Mouse (Mus musculus) heart, embryonic 12.5 days (tissue): Measurements from ENCODE around the gene Mafg. TPM values are rescaled to one million over a fixed set of nuclear protein-coding genes. Genes with fewer than 3 reads are reported as not detected.

Experiments used
- ATAC-seq: fragments of 200-750 bp; cut with Nextera tagmentation; 2 replicates; pipeline ENCODE4 v1.8.0; 2017; ENCODE audit warnings: moderate TSS enrichment, moderate library complexity; ENCODE audit not compliant: insufficient number of reproducible peaks, low FRiP score
- H3K27ac ChIP-seq: fragments of 300-500 bp; sonication (generic); 2 replicates; pipeline ENCODE4 v1.5.1; 2016; ENCODE audit warnings: mild to moderate bottlenecking, moderate library complexity; ENCODE audit not compliant: poor library complexity, severe bottlenecking
- H3K27me3 ChIP-seq: fragments of 300-500 bp; sonication (generic); replicated peaks from 2 replicates; pipeline ENCODE4 v1.6.1; 2016; ENCODE audit warnings: mild to moderate bottlenecking, moderate library complexity
- H3K36me3 ChIP-seq: fragments of 300-500 bp; sonication (generic); 2 replicates; pipeline ENCODE4 v1.6.1; 2016; ENCODE audit warnings: mild to moderate bottlenecking, moderate library complexity
- H3K4me1 ChIP-seq: fragments of 300-500 bp; sonication (generic); replicated peaks from 2 replicates; pipeline ENCODE4 v1.6.1; 2016; ENCODE audit warnings: mild to moderate bottlenecking
- H3K4me2 ChIP-seq: fragments of 300-500 bp; sonication (generic); 2 replicates; pipeline ENCODE4 v1.6.1; 2016; ENCODE audit warnings: mild to moderate bottlenecking, moderate library complexity
- H3K4me3 ChIP-seq: fragments of 300-500 bp; sonication (generic); 2 replicates; pipeline ENCODE4 v1.5.1; 2016; ENCODE audit warnings: mild to moderate bottlenecking
- H3K9ac ChIP-seq: fragments of 300-500 bp; sonication (generic); 2 replicates; pipeline ENCODE4 v1.6.1; 2016; ENCODE audit warnings: mild to moderate bottlenecking, moderate library complexity
- H3K9me3 ChIP-seq: fragments of 300-500 bp; sonication (generic); replicated peaks from 2 replicates; pipeline ENCODE4 v1.6.1; 2016; ENCODE audit warnings: mild to moderate bottlenecking, moderate library complexity
- WGBS: fragments of 180-500 bp; shearing (Covaris S2); methylation state at CpG from one replicate; pipeline ENCODE4 v1.1.7; 2016; 5-methylcytosine and 5-hydroxymethylcytosine counted together
- polyA plus RNA-seq: library from polyadenylated mRNA; unstranded; fragments of >200 nt; fragmentation: Nextera tagmentation; extraction: Ambion mirVana; gene quantifications from 2 replicates; pipeline ENCODE4 v1.2.1, GENCODE M21; 2016

The Mafg gene
- polyA plus RNA-seq, 1 experiment from 2014 or later: 31.5 TPM

DNA sequence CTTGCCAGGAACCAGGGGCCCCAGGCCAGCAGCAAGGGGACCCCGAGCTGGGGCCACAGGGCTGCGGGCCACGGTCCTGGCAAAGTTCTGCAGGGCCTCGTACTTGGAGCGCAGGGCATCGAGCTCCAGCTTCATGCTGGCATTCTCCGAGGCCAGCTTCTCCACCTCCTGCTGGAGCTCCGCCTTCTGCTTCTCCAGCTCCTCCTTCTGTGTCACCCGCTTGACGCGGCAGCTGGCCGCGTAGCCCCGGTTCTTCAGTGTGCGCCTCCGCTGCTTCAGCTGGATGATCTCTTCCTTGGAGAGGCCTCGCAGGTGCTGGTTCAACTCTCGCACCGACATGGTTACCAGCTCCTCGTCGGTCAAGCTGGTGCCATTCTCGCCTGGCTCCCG lies 4.1 kb downstream of the Mafg start:
- H3K36me3 ChIP-seq: peaks cover 24% of the 10 kb centered on the region
- H3K27ac ChIP-seq: peak overlapping the region; percentile 91
- peak overlapping the region; percentile 86 for H3K4me2 ChIP-seq
- WGBS: 79% methylated on average over 23 of the region's 23 CpGs
- H3K9me3 ChIP-seq: no peaks in the 10 kb centered on the region
- peak overlapping the region; percentile 85; the same call in 1 of the 2 replicates for H3K9ac ChIP-seq
- ATAC-seq: no peak
- peaks cover 58% of the 10 kb centered on the region for H3K4me1 ChIP-seq
- no peaks in the 10 kb centered on the region for H3K27me3 ChIP-seq
- peak overlapping the region; percentile 86 for H3K4me3 ChIP-seq

DNA sequence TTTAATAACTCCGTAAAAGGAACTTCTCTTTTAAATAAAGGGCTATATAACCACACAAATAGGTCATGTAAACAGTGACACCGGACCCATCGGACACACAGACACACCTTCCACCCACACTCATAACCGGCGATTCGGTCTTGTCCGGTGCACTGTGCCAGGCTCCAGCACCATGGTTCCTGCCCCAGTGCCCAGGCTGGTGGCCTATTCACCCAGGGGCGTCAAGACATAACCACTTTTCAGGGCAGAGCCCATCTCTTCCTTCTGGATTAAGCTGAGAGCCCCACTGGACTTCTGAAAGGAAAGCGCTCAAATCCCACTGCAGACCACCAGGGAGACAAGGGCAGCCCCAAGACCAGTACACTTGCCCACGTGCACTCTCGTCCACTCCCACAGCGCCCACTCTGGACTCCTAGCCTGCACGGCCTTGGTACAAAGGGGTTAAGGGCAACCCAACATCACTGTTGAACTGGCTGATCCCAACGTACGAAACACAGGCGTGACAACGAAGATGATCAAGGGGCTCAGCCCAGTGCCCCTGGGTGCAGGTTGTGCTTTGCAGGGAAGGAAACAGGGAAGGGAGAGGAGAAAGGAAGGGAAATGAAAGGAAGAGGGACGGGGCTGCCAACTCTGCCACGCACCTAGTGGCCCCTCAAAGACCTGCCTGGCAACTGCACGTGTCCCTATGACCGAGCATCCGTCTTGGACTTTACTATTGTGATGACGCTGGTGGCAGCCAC lies 4.6 kb downstream of the Mafg start:
- Histone ChIP-seq H3K9ac (no peak overlapping the region; the same call in 1 of the 2 replicates), H3K27me3 (no peaks in the 10 kb centered on the region), H3K4me1 (peaks cover 58% of the 10 kb centered on the region), H3K4me2 (peak overlapping the region; percentile 86), H3K36me3 (peaks cover 24% of the 10 kb centered on the region), H3K9me3 (no peaks in the 10 kb centered on the region), H3K27ac (no peak overlapping the region), H3K4me3 (peak overlapping the region; percentile 86; the same call in 1 of the 2 replicates)
- ATAC-seq: no peak
- 94% methylated on average over 23 of the region's 23 CpGs for WGBS

DNA sequence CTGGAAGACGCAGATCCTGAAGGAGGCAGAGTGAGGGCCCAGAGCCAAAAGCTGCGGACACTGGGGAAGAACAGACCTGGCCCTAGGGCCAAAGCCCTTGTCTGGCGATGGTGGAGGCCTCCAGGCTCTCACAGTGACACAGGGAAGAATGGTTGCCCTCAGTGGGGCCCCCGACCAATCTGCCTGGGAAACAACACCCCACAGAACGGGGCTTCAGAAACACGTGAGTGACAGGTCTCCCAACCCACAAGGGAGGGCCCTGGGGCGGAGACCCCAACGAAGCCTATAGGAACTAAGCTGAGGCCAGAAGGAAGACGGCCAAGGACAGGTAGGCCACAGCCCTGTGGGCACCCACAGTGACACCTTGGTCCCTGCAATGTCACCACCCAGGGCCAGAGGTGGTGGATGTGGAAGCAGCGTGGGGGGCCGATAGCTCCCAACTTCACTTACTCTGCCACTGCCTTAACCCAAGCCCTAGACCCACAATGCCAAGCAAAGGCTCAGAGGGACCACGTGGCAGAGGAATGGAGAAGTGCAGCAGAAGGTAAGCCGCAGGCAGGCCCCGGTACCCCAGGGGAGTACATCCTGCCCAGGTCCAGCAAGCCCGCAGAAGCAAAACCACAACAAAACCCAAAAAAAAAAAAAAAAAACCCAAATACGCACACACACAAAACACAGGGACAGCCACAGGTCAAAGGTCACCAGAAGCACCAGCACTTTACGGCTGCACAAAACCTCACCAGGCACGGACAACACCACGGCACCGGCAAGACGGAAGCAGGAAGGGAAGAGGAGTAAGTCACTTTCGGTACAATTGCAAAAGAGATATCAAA lies 5.7 kb downstream of the Mafg start:
- Histone ChIP-seq H3K4me1 (peaks cover 59% of the 10 kb centered on the region), H3K4me3 (no peak overlapping the region), H3K9me3 (no peaks in the 10 kb centered on the region), H3K9ac (no peak overlapping the region; the same call in 1 of the 2 replicates), H3K27me3 (no peaks in the 10 kb centered on the region), H3K36me3 (peaks cover 27% of the 10 kb centered on the region), H3K27ac (no peak overlapping the region), H3K4me2 (no peak overlapping the region)
- WGBS: 87% methylated on average over 22 of the region's 22 CpGs
- ATAC-seq: no peak

DNA sequence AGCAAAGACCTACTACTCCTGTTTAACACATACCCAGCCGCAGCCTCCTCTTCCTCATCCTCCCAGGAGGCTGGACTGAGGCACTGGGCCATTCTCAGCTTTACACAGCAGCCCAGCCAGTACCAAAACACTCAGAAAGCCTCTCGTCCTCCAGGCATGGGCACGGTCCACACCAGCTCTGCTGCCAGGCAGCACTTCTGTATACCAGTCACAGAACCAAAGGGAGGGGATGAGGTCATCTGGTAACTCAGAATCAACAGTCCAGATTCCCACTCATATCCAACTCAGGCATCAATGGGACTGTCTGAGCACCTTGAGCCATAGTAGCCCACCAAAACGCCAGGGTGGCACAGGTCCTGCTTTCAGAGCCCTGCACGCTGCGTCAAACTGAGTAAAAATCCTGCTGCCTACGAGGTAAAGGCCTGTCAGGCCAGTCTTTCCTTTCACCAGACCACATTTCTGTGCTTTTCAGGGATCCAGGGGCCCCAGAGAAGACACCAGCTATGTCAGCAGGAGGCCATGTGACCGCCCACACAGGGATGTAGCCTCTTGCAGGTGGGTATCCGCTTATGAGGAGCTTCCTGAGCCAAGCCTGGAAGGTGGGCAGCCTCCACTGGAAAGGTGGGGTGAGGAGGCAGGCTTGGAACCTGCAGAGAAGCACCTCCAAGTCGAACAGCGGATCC lies 6.5 kb downstream of the Mafg start:
- Histone ChIP-seq H3K9ac (no peak overlapping the region), H3K4me2 (no peak overlapping the region), H3K36me3 (peaks cover 35% of the 10 kb centered on the region), H3K9me3 (no peaks in the 10 kb centered on the region), H3K4me1 (peaks cover 54% of the 10 kb centered on the region), H3K4me3 (no peak overlapping the region), H3K27me3 (no peaks in the 10 kb centered on the region), H3K27ac (no peak overlapping the region)
- WGBS: 88% methylated on average over 11 of the region's 11 CpGs
- ATAC-seq: no peak

DNA sequence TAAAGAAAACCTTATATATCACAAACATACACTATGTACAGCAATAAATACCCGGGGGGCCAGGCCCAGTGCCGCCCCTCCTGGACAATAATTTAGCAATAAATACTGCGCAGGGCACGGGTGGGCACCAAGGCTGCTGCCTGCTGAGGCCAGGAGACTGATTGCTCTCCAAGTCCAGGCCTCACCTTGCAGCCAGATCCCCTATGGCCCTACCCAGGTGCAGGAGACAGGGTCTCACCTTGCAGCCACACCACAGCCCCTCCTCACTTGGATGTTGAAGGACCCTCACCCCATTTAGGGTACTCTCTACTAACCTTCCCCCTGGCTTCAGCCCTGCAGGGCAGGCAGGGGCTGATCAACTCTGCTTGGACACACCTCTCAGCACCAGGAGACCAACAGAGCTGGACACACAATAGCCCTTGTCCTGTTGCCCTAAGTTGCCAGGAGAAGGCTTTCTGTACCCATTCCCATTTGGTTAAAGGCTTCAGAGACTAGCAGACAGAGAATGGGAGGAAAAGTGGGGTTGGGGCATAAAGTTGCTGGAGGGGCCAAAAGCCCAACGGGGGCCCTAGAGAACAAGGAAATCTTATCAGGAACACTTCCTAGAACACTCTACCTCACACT lies 8.1 kb downstream of the Mafg start, which contains the start of gene Sirt7:
Gene Sirt7 (minus strand): TSS at position 89 of the 624 bp plus-strand sequence.
- peak within 1 kb of the TSS; percentile 91 for H3K4me2 ChIP-seq
- peaks cover 51% of the 10 kb centered on the region for H3K36me3 ChIP-seq
- H3K4me3 ChIP-seq: peak within 1 kb of the TSS; percentile 93
- peak within 1 kb of the TSS; percentile 54 for H3K27ac ChIP-seq
- peaks cover 37% of the 10 kb centered on the region for H3K4me1 ChIP-seq
- WGBS: 12% methylated on average over 5 of the region's 5 CpGs
- H3K9me3 ChIP-seq: no peaks in the 10 kb centered on the region
- H3K27me3 ChIP-seq: no peaks in the 10 kb centered on the region
- peak within 1 kb of the TSS; percentile 80 for H3K9ac ChIP-seq
- no peak for ATAC-seq

DNA sequence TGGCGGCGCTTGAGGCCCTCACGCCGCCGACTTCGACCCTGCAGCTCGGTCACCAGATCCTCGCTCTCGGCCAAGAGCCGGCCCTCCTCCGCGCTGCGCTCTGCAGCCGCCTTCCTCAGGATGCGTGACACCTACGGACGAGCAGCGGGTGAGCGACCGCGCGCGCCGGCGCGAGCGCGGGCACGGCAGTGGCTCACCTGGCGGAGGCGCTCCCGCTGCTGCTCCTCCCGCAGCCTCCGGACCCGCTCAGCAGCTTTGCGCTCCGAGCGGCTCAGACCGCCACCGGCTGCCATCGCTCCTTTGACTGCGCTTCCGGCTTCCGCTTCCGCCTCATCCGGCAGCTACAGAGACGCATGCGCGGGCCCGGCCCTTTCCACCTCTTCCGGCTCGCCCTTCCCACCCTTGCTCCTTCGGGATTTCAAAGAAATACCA lies 8.7 kb downstream of the Mafg start:
- Histone ChIP-seq H3K4me2 (peak overlapping the region; percentile 91), H3K4me3 (peak overlapping the region; percentile 93), H3K27ac (peak overlapping the region; percentile 54), H3K9me3 (no peaks in the 10 kb centered on the region), H3K36me3 (peaks cover 56% of the 10 kb centered on the region), H3K27me3 (no peaks in the 10 kb centered on the region), H3K4me1 (peaks cover 31% of the 10 kb centered on the region), H3K9ac (peak overlapping the region; percentile 80)
- ATAC-seq: peak; percentile 81
- under 1% methylated on average over 53 of the region's 53 CpGs for WGBS

DNA sequence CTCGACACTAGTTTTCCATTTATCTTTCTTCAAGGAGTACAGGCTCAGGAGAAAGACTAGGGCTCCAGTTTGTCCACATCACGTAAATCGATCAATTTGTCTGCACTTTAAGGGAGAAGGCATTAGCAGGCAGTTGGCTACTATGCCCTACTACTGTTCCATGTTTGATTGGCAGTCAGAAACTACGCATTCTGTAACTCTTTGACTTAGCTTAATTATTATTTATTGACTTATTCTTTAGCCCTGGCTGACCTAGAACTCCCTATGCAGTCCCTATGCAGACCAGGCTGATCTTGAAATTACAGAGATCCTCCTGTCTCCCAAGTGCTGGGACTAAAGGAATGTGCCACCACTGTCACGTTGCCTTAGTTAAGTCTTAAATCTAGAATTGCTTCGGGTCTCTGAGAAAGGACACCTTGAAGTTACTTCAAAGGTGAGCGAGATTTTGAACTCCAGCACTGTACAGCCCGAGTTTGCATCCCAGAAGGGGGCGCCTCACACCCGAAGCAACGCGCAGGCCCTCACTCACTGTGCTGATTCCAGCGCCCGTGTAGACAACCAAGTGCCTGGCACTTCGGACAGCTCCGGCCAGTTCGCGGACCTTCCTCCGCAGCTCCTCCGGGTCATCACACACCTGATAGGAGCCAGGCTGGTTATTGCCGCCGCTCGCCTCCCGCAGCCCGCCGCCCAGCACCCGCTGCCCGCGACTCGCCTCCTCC lies 9.3 kb downstream of the Mafg start:
- Histone ChIP-seq H3K4me3 (peak overlapping the region; percentile 93), H3K27me3 (no peaks in the 10 kb centered on the region), H3K4me2 (peak overlapping the region; percentile 91), H3K36me3 (peaks cover 56% of the 10 kb centered on the region), H3K27ac (peak overlapping the region; percentile 54), H3K4me1 (peaks cover 26% of the 10 kb centered on the region), H3K9ac (peak overlapping the region; percentile 80), H3K9me3 (no peaks in the 10 kb centered on the region)
- WGBS: 12% methylated on average over 30 of the region's 30 CpGs
- ATAC-seq: peak; percentile 85

DNA sequence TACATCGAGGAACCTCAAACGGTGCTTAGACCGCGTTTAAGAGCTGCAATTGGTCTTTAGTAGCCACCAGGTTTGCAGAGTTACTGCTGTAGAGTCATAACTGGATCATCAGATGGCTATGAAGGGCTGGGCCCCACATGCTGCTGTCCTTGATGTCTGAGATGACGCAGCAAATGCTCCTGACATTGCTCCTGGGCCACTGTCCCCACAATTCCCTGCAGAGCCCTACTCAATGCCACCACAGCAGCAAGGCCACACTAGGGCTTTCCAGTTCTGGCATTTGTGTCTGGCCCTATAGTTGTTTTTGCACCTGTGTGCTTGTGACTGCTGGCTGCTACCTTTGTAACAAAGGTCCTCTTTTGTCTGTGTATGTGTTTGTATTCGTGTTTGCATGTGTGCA lies 10.6 kb downstream of the Mafg start:
- Histone ChIP-seq H3K4me3 (no peak overlapping the region), H3K4me1 (peaks cover 28% of the 10 kb centered on the region), H3K27ac (no peak overlapping the region), H3K27me3 (no peaks in the 10 kb centered on the region), H3K36me3 (peaks cover 60% of the 10 kb centered on the region), H3K4me2 (no peak overlapping the region), H3K9ac (no peak overlapping the region), H3K9me3 (no peaks in the 10 kb centered on the region)
- ATAC-seq: no peak
- 84% methylated on average over 6 of the region's 6 CpGs for WGBS

DNA sequence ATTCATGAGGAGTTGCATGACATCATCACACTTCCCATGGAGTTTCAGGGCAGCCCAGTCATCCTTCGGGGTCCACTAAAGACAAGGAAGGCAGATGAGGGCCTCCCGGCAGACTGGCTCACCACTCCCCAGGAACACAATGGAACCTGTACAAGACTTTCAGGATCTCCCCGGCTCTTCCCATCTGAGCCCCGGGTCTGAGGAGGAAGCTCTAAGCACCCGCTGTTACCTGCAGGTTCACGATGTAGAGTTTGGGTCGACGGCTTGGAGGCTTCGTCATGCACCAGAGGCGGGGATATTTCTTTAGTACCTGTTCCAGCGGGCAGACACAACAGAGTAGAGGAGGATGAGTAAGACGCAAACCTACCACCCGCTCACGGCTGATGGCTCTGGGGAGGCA lies 13.2 kb downstream of the Mafg start:
- ATAC-seq: no peak
- WGBS: 90% methylated on average over 14 of the region's 14 CpGs
- no peak overlapping the region for H3K4me2 ChIP-seq

More for the DNA sequence above, 13.2 kb downstream of the Mafg start:
- Histone ChIP-seq H3K27me3 (no peaks in the 10 kb centered on the region), H3K9ac (no peak overlapping the region), H3K4me1 (peaks cover 32% of the 10 kb centered on the region), H3K36me3 (peaks cover 51% of the 10 kb centered on the region), H3K27ac (no peak overlapping the region), H3K4me3 (no peak overlapping the region), H3K9me3 (no peaks in the 10 kb centered on the region)
